Mouse (Mus musculus) cerebellum, adult 9-11 months (tissue): ENCODE measurements at regions not wholly inside any gene's neighbourhood (a gene's known extent, or its start where the extent isn't known, plus 50 kb on each side); places are given as distances from the start of the nearest gene placed in this dataset.
"Not testable (repeated sequence)": the region's sequence is repeated elsewhere in the genome, so short reads cannot be mapped to it uniquely, and the experiment has no call there.

Source experiments
- DNase-seq: peaks from one replicate; pipeline ENCODE4 v3.0.0; 2022

DNA sequence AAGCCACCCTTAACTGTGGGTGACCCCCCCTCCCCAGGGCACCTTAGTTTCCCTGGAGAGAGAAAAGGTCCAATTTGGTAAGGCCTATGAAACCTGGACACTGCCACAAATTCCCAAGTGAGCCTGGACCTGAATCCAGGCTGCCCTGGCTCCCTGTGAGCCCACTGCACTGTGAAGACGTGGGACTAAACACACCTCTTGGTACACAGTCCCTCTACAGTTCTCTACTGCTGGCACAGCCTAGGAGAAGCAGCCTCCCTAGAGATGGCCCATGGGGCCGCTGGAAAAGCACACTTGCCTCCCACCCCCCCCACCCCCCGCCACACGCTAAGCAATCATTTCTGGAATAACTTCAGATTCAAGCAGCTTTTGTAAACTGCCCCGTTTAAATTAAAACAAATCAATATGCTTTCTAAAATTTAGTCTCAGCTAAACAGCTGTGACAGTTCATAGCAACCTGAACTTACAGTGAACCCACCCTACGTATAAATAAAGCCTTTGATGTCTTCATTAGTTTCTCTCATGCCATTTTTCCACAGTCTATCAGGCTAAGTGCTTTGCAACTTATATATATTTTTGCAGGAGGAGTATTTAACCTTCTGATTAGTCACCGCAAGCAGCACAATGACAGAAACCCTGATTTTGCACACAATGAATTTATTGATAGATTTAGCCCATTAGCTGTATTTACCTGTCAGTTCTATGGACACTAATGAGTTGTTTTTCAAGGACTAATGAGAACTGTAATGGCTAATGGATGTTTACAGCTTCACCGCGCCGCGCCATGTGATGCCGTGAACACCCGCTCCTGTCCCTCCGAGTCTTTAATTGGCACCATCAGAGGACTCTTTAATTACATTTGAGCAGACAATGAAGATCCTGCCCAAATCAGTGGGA lies 215.3 kb downstream of the 3100002H09Rik start:
- no peak for DNase-seq

DNA sequence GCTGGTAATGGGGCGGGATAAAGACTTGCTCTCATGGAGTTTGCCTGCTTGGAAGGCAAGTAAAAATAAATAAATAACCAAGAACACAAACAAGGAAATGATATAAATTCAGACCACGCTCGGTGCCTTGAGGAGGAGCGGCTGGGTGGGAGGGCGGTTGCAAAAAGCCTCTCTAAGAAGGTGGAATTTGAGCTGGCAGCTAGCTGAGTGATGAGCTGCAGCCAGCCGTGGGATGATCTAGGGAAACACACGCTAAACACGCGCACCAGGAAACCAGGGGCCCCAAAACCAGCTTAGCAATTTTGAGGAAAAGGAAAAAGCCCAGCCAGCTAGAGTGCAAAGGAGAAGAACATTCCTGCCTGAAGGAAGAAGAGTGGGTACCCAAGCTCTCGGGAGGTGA lies 217.0 kb downstream of the 3100002H09Rik start:
- DNase-seq: no peak

DNA sequence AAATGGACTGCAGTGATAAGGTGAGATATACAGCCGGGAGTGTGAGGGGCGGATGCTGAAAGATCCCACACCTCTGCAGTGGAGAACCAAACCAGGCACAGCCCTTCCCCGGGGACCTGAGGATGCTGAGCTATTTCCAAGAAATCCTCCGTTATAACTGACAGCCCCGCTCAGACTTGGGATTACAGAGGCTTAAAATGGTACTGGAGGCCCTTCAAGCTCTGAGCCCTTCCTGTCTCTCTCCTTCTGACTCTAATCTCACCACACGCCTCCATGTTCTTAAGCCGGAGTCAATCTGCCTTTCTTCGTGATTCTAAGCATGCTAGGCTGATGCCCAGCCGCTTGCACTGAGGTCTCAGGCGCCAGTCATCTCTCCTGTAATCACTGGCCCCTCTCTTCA lies 221.5 kb downstream of the 3100002H09Rik start:
- DNase-seq: no peak

DNA sequence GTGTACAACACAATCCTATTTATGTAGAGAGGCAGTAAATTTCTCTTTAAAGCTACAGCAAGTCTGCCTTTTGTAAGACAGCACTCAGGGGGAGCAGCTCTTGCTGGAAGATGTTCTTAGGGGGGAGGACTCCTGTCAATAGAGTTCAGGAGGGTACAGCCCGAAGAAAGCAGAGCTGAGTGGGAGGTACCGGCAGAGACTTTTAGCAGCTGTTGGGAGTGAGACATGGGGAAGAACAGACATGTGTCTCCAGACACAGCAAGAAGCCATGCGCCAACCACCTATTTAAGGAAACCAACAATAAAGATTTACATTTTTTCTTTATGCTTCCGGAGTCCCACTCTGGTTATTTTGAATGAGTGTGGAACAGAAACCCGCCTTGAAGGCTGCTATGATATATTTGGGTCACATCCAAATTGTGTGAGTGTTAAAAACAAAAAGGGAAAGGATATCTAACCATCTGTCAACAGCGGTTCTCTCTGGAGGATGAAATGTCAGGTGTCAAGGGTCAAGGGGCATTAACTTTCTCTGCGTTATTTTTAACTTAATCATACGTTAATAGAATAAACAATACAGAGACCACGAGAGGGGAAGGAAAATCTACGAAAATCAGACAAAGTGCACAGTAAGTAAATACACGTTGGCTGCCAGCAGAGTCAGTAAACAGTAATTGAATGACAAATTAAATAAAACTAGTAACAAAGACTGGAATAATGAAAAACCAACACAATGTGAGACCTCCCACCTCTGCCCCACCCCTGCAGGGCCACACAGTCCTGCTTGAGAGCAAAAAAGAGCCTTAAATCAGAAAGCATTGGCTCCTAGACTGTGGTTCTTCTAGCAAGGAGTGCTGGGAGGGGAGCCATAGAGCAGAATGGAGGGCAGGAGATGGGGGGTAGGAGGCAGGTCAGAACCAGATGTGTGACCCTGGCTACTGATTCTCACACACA lies 225.2 kb downstream of the 3100002H09Rik start:
- DNase-seq: no peak

DNA sequence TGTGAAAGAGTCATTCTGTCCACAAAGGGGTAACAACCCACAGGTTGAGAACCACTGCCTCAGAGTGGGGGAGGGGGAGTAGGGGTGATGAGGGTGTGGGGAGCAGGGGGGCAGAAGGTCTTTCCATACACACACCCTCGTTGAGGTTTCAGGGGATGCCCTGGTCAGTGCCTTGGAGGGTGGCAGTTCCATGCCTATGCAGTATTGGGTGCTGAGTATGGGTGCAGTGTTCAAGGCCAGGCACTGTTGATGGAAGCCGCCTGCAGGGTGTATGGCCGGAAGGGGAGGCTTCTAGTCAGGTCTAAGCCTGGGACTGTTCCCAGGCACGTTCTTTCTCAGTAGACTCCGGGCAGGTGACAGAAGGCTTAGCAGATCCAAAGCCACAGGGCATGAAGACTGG lies 234.1 kb downstream of the 3100002H09Rik start:
- no peak for DNase-seq

DNA sequence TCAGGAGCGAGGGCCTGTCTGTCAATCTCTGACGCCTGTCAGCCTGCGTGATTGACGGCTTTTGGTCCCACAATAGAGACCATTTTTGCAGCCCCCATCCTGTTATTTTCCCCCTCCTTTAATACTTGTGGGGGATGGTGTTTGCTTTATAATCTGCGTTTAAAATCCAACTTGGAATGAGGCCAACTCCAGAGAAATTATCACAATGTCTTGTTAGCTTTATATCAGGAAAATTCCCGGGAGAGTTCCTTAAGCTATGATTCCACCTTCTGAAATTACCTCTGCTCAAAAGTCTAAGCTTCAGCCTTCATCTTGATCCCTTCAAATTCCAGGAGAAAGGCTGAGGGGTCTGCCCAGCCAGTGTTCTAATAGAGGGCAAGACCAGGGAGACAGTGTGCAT lies 235.0 kb downstream of the 3100002H09Rik start:
- no peak for DNase-seq

DNA sequence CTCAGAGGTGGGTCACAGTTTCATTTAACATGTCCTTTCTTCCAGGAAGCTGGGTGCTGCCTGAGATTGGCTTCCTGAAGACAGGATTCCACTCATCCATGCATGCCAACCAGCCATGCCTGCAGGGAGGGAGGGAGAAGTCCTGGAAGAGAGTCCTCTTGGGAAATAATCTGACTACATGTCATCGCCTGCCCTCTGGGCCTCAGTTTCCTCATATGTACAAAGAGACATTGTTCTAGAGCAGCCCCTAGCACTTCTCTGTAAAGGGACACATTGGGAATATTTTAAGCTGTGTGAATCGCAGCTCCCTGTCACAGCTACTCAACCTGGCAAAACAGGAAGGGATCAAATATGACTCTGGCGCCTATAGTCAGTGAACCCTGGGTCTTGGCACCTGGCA lies 241.8 kb downstream of the 3100002H09Rik start:
- DNase-seq: no peak

DNA sequence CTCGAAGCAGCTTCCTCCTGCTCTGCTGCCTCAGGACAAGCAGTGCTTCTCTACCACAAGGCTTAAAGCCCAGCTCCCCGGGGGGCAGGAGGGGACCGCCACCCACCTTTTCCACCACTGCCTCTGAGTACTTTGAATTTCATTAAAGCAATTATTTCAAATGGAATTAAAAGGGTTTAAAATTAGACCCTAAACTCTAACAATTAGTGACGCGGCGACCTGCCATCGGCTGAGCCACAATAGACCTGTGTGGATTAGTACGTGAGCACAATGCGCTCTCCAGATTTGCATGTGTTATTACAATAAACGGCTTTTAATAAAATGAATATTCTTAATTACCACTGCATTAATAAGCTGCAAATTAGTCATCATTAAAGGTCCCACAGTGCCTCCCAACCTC lies 242.5 kb downstream of the 3100002H09Rik start:
- no peak for DNase-seq

DNA sequence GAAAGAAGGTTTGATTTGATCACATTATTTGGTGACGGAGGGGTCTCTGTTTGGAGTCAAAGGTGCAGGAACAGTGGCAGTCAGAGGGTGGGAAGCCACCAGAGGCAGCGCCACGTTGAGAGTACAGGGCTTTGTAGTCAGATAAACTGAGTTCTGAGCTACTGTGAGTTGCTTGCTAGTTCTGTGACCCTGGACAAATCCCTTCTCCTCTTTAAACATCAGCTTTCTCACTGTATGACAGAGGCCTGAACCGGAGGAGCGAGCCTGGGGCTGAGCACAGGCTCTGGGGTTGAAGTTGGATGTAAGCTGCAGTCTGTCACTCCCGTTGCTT lies 250.1 kb downstream of the 3100002H09Rik start:
- DNase-seq: no peak

DNA sequence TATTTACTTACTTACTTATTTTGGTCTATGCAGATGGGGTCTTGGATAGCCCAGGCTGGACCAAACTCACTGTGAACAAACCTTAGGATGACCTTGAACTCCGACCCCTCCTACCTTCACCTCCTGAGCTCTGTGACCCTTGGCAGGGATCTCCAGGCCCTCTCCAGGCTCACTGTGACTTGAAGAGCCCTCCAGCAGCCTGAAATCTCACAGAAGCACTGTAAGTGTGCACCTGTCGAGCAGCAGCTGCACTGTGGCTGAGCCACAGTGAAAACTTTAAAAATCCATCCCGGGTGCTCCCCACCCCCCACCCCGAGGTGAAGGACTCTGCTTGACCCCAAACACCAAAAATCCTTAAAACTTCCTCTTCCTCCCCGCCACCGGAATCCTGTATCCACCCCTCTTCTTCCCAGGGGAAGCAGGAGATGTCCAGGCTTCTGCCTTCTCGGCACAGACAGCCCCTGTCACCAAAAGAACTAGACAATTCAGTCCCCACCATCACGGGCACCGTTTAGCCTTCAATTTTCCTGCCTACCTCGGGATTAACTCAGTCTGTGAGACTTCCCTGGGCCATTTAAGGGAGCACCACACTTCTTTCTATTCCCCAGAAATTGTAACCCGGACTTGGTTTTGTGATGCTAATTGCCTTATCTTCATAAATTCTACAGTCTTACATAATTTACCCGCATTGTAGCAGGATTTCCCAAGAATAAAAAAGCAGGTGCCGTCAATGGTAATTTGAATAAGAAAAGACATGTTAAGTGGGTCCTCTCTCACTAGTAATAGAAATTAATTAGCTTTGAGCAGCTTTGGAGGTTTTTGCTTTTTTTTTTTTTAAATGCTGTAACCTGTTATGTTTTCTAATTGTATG lies 250.7 kb downstream of the 3100002H09Rik start:
- no peak for DNase-seq

DNA sequence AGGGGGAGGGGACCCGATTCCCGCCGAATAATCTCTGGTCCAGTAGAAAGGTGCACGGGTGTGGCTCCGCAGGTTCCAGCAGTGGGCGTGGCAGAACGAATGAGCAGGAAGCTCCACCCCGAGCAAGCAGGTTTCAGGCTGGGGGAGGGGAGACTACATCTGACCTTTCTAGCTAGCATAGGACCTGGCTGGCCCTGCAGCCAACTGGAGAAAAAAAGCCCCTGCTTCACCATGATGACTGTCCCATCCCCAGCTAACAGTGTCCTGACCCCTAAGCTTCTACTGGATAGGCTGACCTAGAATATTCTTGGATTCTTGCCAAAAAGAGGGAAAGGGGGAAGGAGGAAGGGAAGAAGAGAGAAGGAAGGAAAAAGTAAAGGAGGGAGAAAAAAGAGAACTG lies 252.1 kb downstream of the 3100002H09Rik start:
- DNase-seq: not testable (repeated sequence)

DNA sequence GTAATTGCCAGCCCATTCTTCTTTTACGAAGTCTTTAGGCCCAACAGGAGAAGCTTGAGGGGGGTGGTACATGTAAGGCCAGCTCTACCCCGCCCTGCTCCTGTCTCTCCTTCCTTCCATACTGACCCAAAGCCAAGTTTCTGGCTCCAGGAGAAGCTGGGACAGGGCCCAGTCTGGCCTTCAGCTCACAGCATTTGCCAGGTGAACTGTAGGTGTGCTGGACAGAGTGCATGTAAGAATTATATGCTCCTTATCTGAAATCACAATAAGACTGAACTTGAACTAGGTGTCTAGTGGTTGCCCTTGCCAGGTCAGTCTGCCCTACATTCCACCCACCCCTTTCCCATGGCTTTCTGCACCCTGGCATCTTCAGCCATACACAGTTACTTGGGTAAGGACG lies 260.2 kb downstream of the 3100002H09Rik start:
- peak; percentile 23 for DNase-seq

DNA sequence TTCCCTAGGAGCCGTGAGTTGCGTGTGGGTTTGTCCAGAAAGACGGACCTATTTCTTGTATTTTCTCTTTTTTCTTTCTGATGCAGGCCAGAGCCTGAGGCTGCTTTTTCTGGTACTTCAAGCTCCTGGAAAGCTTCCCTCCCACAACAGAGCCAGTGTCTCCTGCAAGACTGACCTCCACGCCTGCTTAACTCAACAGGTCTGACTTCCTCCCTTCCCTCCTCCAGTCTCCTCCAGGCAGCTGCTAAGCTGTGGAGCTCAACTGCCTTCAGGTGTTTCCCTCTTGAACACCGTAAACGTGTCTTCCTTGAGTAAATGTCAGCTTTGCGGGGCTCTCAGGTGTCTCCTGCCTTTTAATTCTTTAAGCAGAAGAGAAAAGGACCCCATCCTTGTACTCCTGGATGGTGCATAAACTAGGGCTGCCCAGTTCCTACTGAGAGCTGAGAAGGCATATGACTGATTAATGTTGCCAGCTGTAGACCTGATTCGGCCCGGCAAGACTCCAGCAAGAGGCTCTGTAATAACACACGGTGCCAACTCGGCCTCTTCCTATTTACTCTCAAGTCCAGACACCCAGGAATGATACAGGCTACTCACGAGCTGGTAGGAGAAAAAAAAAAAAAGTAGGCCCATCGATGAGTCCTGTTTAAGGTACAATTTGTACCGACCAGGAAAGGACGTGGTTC lies 260.9 kb downstream of the 3100002H09Rik start:
- DNase-seq: peak; percentile 20

DNA sequence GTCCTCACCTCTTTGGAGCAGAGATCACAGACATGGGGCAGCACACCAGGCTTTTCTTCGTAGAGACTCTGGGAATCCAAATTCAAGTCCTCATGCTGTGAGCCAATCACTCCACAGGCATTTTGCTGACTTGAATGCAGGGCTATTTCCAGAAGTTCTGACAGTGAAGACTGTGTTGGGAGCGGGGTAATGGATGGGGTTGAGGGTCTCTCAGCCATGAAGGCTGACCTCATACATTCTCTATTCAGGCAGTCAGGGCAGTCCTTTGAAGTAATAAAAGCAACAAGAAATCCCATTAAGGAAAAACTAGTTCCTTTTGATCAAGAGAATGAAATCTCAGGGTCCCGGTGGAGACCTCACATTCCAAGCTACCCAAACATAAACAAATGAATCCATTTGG lies 261.5 kb downstream of the 3100002H09Rik start:
- DNase-seq: no peak

DNA sequence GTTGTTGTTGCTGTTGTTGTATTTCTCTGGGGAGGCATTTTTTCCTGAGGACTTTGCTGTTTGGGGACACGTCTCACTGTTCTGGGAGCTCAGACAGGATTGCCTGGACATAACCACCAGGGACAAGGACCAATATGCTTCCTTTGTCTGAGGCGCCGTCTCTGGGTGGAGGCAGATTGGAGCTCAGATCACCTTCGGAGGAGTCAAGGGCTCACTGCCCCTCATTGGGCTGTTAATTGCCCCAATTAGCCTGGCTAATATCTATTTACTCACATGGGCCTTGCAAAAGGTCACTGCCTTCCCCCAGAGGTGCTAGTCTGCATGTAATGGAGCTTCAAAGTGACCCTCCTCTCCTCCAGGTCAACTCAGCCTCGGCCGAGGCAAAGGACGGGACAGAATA lies 270.5 kb downstream of the 3100002H09Rik start:
- DNase-seq: no peak

DNA sequence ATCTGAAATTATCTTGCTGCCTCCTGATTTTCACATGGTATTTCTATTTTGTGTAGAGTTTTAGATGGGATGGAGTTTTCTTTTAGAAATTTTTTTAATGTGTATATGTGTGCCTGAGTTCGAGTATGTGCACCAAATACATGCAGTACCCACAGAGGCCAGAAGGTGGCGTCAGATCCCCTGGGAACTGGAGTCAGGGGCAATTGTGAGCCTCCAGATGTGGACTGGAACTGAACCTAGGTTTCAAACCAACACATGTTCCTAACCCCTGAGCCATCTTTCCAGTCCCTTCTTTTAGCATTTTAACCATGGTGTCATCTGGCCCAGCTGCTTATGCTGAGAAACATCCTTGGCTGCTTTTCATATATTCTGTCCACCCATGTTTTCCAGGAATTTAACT lies 274.9 kb downstream of the 3100002H09Rik start:
- DNase-seq: no peak

DNA sequence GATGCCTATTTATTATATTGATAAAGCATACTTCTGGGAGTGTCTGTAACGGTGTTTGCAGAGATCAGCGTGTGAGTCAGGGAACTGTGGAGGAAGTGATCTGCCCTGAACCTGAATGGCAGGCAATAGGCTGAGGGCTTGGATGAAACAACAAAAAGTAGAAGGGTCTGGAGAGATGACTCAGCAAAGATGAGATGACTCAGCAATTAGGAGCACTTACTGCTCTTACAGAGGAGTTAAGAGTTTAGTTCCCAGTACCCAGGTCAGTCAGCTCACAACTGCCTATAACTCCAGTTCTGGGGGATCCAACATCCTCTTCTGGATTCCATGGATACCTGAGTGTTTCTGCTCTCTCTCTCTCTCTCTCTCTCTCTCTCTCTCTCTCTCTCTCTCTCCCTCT lies 277.6 kb downstream of the 3100002H09Rik start:
- no peak for DNase-seq

DNA sequence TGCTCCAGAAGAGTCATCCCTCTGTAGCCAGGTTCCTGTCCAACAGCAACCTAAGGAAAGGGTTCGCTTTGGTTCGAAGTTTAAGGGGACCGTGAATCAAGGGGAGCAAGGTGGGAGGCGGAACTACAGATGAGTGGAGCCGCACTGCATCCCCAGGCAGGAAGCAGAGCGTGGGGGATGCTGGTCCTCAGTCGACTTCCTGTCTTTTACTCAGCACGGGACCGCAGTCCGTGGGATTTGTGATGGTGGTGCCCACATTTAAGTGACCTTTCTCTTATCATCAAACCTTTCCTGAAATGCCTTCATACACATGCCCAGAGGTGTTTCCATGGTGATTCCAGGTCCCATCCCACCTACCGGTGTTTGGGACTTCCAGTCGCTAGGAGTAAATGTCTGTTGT lies 278.2 kb downstream of the 3100002H09Rik start:
- no peak for DNase-seq

DNA sequence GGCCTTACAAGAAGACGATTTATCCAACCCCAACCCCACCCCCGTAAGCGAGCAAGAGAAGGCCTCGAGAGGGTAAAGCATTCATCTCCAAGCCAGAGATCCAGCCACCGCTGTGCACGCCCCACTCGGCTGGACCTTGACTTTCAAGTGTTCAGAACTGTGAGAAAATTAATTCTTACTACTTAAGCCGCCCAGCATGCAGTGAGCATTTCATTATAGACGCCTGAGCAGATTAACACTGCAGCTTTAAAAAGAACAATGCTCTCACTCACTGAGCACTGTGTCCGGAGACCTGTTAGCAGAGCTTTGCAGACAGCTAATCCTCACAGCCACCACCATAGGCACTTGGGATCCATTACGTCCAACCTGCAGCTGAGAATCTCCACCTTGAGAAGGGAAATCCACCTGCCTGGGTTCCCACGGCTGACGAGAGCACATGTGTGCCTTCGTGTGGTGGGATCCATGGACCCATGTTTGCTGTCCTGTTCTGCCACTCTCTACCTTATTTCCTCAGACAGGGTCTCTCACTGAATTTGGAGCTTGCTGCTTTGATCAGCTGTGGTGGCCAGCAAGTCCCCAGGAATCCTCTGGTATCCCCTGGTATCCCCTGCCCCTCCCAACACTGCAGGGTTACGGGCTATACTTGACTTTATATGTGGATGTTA lies 281.4 kb downstream of the 3100002H09Rik start:
- DNase-seq: no peak

DNA sequence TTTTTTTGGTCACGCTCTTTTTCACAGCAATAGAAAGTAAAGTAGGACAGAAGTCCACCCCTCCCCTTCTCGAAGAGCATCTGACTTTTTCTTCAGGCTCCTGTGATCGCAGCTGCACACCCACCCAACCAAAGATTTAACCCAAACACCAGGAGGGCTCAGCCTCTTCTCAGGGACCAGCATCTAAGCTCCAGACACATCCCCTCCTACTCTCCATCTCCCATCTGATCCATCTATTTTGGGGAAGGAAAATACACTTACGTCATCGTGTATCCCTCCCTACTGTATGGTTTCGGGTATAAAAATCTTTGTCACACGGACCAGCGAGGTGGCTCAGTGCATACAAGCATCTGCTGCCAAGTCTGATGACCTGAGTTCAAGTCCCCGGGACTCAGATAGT lies 284.3 kb downstream of the 3100002H09Rik start:
- no peak for DNase-seq

DNA sequence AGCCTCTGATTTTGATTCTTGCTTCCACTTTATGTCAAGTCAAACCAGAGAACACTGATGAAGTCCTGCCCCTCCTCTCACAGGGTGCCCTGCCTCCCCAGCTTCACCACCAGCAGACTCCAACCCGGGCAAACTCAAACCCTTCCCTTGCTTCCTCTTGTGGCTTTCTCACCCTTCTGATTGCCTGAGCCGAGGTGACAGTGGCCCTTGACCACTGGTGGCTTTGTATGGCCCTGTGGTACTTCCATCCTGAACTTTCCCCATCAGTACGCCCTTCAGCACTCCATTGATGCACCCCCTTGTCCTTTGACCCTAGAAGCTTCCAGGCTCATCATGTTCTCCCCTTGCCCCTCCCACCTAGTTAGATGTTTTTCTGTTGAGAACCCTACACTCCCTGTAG lies 287.0 kb downstream of the 3100002H09Rik start:
- DNase-seq: no peak

DNA sequence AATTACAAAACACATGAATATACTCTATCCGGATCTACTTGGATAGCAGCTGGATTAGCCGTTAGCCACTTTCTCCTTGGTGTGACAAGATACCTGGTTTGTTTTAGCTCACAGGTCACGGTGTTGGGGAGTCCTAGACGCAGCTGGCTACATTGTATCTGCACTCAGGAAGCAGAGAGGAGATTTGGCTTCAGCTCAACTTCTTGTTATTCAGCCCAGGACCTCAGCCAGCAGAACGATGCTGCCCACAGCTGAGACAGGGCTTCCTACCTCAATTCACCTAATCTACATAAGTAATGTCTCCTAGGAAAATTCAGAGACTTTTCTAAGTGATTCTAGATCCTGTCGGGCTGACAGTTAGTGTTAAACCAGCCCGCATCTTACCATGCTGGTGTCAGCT lies 289.4 kb downstream of the 3100002H09Rik start:
- DNase-seq: no peak
